12 mouse cellular contexts compared by ENCODE assay signal in the genomic region with DNA sequence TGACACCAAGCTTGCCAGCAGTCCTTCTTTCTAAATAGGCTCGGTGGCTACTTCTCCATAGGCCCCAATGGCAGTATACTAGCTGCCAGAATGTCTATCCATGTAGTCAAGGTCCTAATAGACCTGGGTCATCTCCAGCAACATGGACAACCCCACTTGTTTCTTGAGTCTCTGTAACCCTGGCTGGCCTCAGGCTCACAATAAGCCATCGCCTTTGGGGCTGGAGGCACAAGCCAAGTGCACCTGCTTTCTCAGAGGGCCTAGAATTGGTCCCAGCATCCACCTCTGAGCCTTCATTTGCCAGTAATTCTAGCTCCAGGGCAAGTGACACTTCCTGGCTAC. TPM values are rescaled to one million over a fixed set of nuclear protein-coding genes. Genes with fewer than 3 reads are reported as not detected.
DNase-seq lines count a peak whose midpoint lies in the region; ATAC-seq and TF ChIP-seq lines count a peak whose summit lies in the region.
"Had no signal": no experiment of that assay in that cellular context is flagged by ENCODE, and none has a peak within 500 bp of the region (broad histone marks: within the 10 kb centered on the region; RNA-seq: fewer than 3 reads in every experiment).

No protein-coding gene starts in this region.

- no peak overlapping the region for H3K9ac ChIP-seq in forebrain, embryonic 12.5 days
- H3K9ac ChIP-seq in forebrain, embryonic 15.5 days (replicated peaks), result no peak overlapping the region
- no peak overlapping the region for H3K9ac ChIP-seq in lung, embryonic 15.5 days
- H3K9ac ChIP-seq in liver, embryonic 14.5 days (replicated peaks), result peak overlapping the region; percentile 18; the same call in 1 of the 2 replicates
- peak overlapping the region; percentile 55; the same call in 1 of the 2 replicates for H3K9ac ChIP-seq in stomach, embryonic 16.5 days (ENCODE audit: low read length)

- H3K9me3 ChIP-seq in forebrain, embryonic 12.5 days, result no peaks in the 10 kb centered on the region
- H3K9me3 ChIP-seq in forebrain, embryonic 15.5 days, result no peaks in the 10 kb centered on the region
- no peaks in the 10 kb centered on the region for H3K9me3 ChIP-seq in lung, embryonic 15.5 days
- no peaks in the 10 kb centered on the region for H3K9me3 ChIP-seq in liver, embryonic 14.5 days (ENCODE audit: control insufficient read depth, low read length)
- no peaks in the 10 kb centered on the region for H3K9me3 ChIP-seq in stomach, embryonic 16.5 days (replicated peaks; ENCODE audit: control insufficient read depth, low read length)

- TF ChIP-seq CTCF in liver, embryonic 14.5 days (IDR thresholded peaks at IDR 0.05; ENCODE audit: low read depth), result no peak

- no peaks in the 10 kb centered on the region for H3K27me3 ChIP-seq in forebrain, embryonic 12.5 days
- H3K27me3 ChIP-seq in forebrain, embryonic 15.5 days, result no peaks in the 10 kb centered on the region
- H3K27me3 ChIP-seq in lung, embryonic 15.5 days, result no peaks in the 10 kb centered on the region
- no peaks in the 10 kb centered on the region for H3K27me3 ChIP-seq in liver, embryonic 14.5 days (ENCODE audit: control insufficient read depth, insufficient read depth, low read length)
- H3K27me3 ChIP-seq in stomach, embryonic 16.5 days (ENCODE audit: control insufficient read depth, insufficient read depth, low read length), result no peaks in the 10 kb centered on the region

- DNase-seq in lung, postnatal 10 days, result no peak
- DNase-seq in liver, embryonic 14.5 days (ENCODE audit: low read depth in 3 of 3, low spot score in 3 of 3), result no peak
- DNase-seq in lung, postnatal 4 days, result no peak
- no peak for DNase-seq in spleen, postnatal 4 days (ENCODE audit: low spot score in 2 of 2)
- DNase-seq: cerebellum, adult 9-10 months; kidney, postnatal 10 days; lung, adult 2 months had no signal

- WGBS in forebrain, embryonic 12.5 days, result 47% methylated on average over 2 of the region's 2 CpGs
- WGBS in forebrain, embryonic 15.5 days, result 40% methylated on average over 2 of the region's 2 CpGs
- WGBS in lung, embryonic 15.5 days, result 34% methylated on average over 2 of the region's 2 CpGs
- 52% methylated on average over 2 of the region's 2 CpGs for WGBS in liver, embryonic 14.5 days (ENCODE audit: insufficient replicate concordance)
- 45% methylated on average over 2 of the region's 2 CpGs for WGBS in stomach, embryonic 16.5 days

- H3K4me1 ChIP-seq in forebrain, embryonic 12.5 days, result peaks cover 19% of the 10 kb centered on the region
- peaks cover 21% of the 10 kb centered on the region for H3K4me1 ChIP-seq in forebrain, embryonic 15.5 days
- H3K4me1 ChIP-seq in lung, embryonic 15.5 days, result peaks cover 33% of the 10 kb centered on the region
- peaks cover 0 to 7% of the 10 kb centered on the region in 2 experiments; a peak in 2 of 4 replicates for H3K4me1 ChIP-seq in liver, embryonic 14.5 days (replicated peaks; ENCODE audit: control insufficient read depth in 2 of 2, insufficient read depth in 2 of 2, low read length in 1 of 2)
- peaks cover 16% of the 10 kb centered on the region for H3K4me1 ChIP-seq in stomach, embryonic 16.5 days (ENCODE audit: control insufficient read depth, insufficient read depth, low read length)

- 0 out of 2 replicates have a peak overlapping the region, but pooled peaks have one; percentile 79 for H3K4me3 ChIP-seq in forebrain, embryonic 12.5 days (replicated peaks)
- H3K4me3 ChIP-seq in forebrain, embryonic 15.5 days, result no peak overlapping the region
- peak overlapping the region; percentile 78; the same call in 1 of the 2 replicates for H3K4me3 ChIP-seq in lung, embryonic 15.5 days
- peak overlapping the region in 1 of 2 experiments; percentile 86; a peak in 2 of 4 replicates for H3K4me3 ChIP-seq in liver, embryonic 14.5 days (ENCODE audit: insufficient read depth in 1 of 2, low read depth in 2 of 2, low read length in 2 of 2)
- H3K4me3 ChIP-seq in stomach, embryonic 16.5 days (replicated peaks; ENCODE audit: low read length), result peak overlapping the region; percentile 92; the same call in 1 of the 2 replicates

- no peak for TF ChIP-seq EP300 in liver, embryonic 14.5 days (IDR thresholded peaks at IDR 0.05; ENCODE audit: low read depth)

- no peak for ATAC-seq in forebrain, embryonic 12.5 days (ENCODE audit: low FRiP score)
- no peak for ATAC-seq in forebrain, embryonic 15.5 days (replicated peaks)
- ATAC-seq in lung, embryonic 15.5 days (ENCODE audit: borderline replicate concordance, extremely low read depth, low FRiP score, low TSS enrichment), result no peak
- ATAC-seq in liver, embryonic 14.5 days (ENCODE audit: insufficient read depth), result no peak
- ATAC-seq in stomach, embryonic 16.5 days (ENCODE audit: insufficient read depth, low FRiP score), result no peak
- ATAC-seq: activated CD4-positive, CD25-positive, alpha-beta regulatory T cell, adult 4 months had no signal

- H3K4me2 ChIP-seq in forebrain, embryonic 12.5 days, result peak overlapping the region; percentile 93; the same call in 1 of the 2 replicates
- H3K4me2 ChIP-seq in forebrain, embryonic 15.5 days (replicated peaks), result no peak overlapping the region
- peak overlapping the region; percentile 82; the same call in 1 of the 2 replicates for H3K4me2 ChIP-seq in lung, embryonic 15.5 days
- peak overlapping the region; percentile 82 for H3K4me2 ChIP-seq in liver, embryonic 14.5 days (ENCODE audit: low read depth)
- peak overlapping the region; percentile 79 for H3K4me2 ChIP-seq in stomach, embryonic 16.5 days (ENCODE audit: low read depth, low read length)

- H3K36me3 ChIP-seq in forebrain, embryonic 12.5 days (replicated peaks), result peaks cover 51% of the 10 kb centered on the region
- peaks cover 46% of the 10 kb centered on the region for H3K36me3 ChIP-seq in forebrain, embryonic 15.5 days
- peaks cover 47% of the 10 kb centered on the region for H3K36me3 ChIP-seq in lung, embryonic 15.5 days
- H3K36me3 ChIP-seq in liver, embryonic 14.5 days (replicated peaks; ENCODE audit: control insufficient read depth, insufficient read depth, low read depth), result peaks cover 44% of the 10 kb centered on the region
- H3K36me3 ChIP-seq in stomach, embryonic 16.5 days (ENCODE audit: control insufficient read depth, insufficient read depth, low read length), result peaks cover 33% of the 10 kb centered on the region

- no peak overlapping the region for H3K27ac ChIP-seq in forebrain, embryonic 12.5 days
- H3K27ac ChIP-seq in forebrain, embryonic 15.5 days (replicated peaks), result no peak overlapping the region; the same call in 1 of the 2 replicates
- H3K27ac ChIP-seq in lung, embryonic 15.5 days, result no peak overlapping the region
- H3K27ac ChIP-seq in liver, embryonic 14.5 days, result no peak overlapping the region
- H3K27ac ChIP-seq in stomach, embryonic 16.5 days (ENCODE audit: low read length), result no peak overlapping the region

RNA-seq across cellular contexts. Expression of gene 2310039H08Rik, which starts 1.7 kb away (rescaled TPM):
- polyA plus RNA-seq in forebrain, embryonic 12.5 days (2016; fragmentation: Nextera tagmentation; extraction: Ambion mirVana), result 57.2 and 61.2 TPM in 2 replicates
- 56.0 and 63.6 TPM in 2 replicates for polyA plus RNA-seq in forebrain, embryonic 15.5 days (2015; fragmentation: Nextera tagmentation; extraction: Ambion mirVana)
- 62.2 and 63.9 TPM in 2 replicates for polyA plus RNA-seq in lung, embryonic 15.5 days (2015; fragmentation: Nextera tagmentation; extraction: Ambion mirVana)
- 36.7 and 37.2 TPM in 2 replicates for polyA plus RNA-seq in liver, embryonic 14.5 days (2012; rRNA removed)
- polyA plus RNA-seq in liver, embryonic 14.5 days (2014; fragmentation: Nextera tagmentation; extraction: Ambion mirVana), result 62.7 and 63.3 TPM in 2 replicates
- polyA plus RNA-seq in stomach, embryonic 16.5 days (2015; fragmentation: Nextera tagmentation; extraction: Ambion mirVana), result 76.2 and 83.8 TPM in 2 replicates

RNA-seq across cellular contexts. Expression of gene Rpl7l1, which starts 8.4 kb away (rescaled TPM):
- 154 and 178 TPM in 2 replicates for polyA plus RNA-seq in forebrain, embryonic 12.5 days (2016; fragmentation: Nextera tagmentation; extraction: Ambion mirVana)
- 114 and 122 TPM in 2 replicates for polyA plus RNA-seq in forebrain, embryonic 15.5 days (2015; fragmentation: Nextera tagmentation; extraction: Ambion mirVana)
- 171 and 175 TPM in 2 replicates for polyA plus RNA-seq in lung, embryonic 15.5 days (2015; fragmentation: Nextera tagmentation; extraction: Ambion mirVana)
- 23.2 and 38.0 TPM in 2 replicates for polyA plus RNA-seq in liver, embryonic 14.5 days (2012; rRNA removed)
- polyA plus RNA-seq in liver, embryonic 14.5 days (2014; fragmentation: Nextera tagmentation; extraction: Ambion mirVana), result 65.5 and 75.3 TPM in 2 replicates
- polyA plus RNA-seq in stomach, embryonic 16.5 days (2015; fragmentation: Nextera tagmentation; extraction: Ambion mirVana), result 151 and 155 TPM in 2 replicates

RNA-seq across cellular contexts. Expression of gene Ptcra, which starts 10.6 kb away (rescaled TPM):
- polyA plus RNA-seq in forebrain, embryonic 12.5 days (2016; fragmentation: Nextera tagmentation; extraction: Ambion mirVana), result 0.24 and 0.36 TPM in 2 replicates
- 0.19 and 0.27 TPM in 2 replicates for polyA plus RNA-seq in forebrain, embryonic 15.5 days (2015; fragmentation: Nextera tagmentation; extraction: Ambion mirVana)
- polyA plus RNA-seq in lung, embryonic 15.5 days (2015; fragmentation: Nextera tagmentation; extraction: Ambion mirVana), result 1.3 and 8.2 TPM in 2 replicates
- 0.04 TPM in 2 replicates for polyA plus RNA-seq in liver, embryonic 14.5 days (2012; rRNA removed)
- polyA plus RNA-seq in liver, embryonic 14.5 days (2014; fragmentation: Nextera tagmentation; extraction: Ambion mirVana), result 0.10 and 0.18 TPM in 2 replicates
- 0.17 TPM in 1 of 2 replicates, not detected in the other for polyA plus RNA-seq in stomach, embryonic 16.5 days (2015; fragmentation: Nextera tagmentation; extraction: Ambion mirVana)
- polyA plus RNA-seq: activated CD4-positive, CD25-positive, alpha-beta regulatory T cell, adult 4 months; lung, adult 2 months had no signal

RNA-seq across cellular contexts. Expression of gene Cnpy3, which starts 22.1 kb away (rescaled TPM):
- 56.6 and 57.3 TPM in 2 replicates for polyA plus RNA-seq in forebrain, embryonic 12.5 days (2016; fragmentation: Nextera tagmentation; extraction: Ambion mirVana)
- polyA plus RNA-seq in forebrain, embryonic 15.5 days (2015; fragmentation: Nextera tagmentation; extraction: Ambion mirVana), result 66.4 and 69.1 TPM in 2 replicates
- 83.0 and 83.6 TPM in 2 replicates for polyA plus RNA-seq in lung, embryonic 15.5 days (2015; fragmentation: Nextera tagmentation; extraction: Ambion mirVana)
- polyA plus RNA-seq in liver, embryonic 14.5 days (2012; rRNA removed), result 15.0 and 18.0 TPM in 2 replicates
- polyA plus RNA-seq in liver, embryonic 14.5 days (2014; fragmentation: Nextera tagmentation; extraction: Ambion mirVana), result 17.7 and 20.7 TPM in 2 replicates
- polyA plus RNA-seq in stomach, embryonic 16.5 days (2015; fragmentation: Nextera tagmentation; extraction: Ambion mirVana), result 70.7 and 74.0 TPM in 2 replicates

RNA-seq across cellular contexts. Expression of gene Gnmt, which starts 45.1 kb away (rescaled TPM):
- 0.54 and 0.91 TPM in 2 replicates for polyA plus RNA-seq in forebrain, embryonic 12.5 days (2016; fragmentation: Nextera tagmentation; extraction: Ambion mirVana)
- polyA plus RNA-seq in forebrain, embryonic 15.5 days (2015; fragmentation: Nextera tagmentation; extraction: Ambion mirVana), result 0.89 and 0.95 TPM in 2 replicates
- 1.3 and 1.8 TPM in 2 replicates for polyA plus RNA-seq in lung, embryonic 15.5 days (2015; fragmentation: Nextera tagmentation; extraction: Ambion mirVana)
- 15.7 and 18.3 TPM in 2 replicates for polyA plus RNA-seq in liver, embryonic 14.5 days (2012; rRNA removed)
- polyA plus RNA-seq in liver, embryonic 14.5 days (2014; fragmentation: Nextera tagmentation; extraction: Ambion mirVana), result 30.8 and 31.2 TPM in 2 replicates
- polyA plus RNA-seq in stomach, embryonic 16.5 days (2015; fragmentation: Nextera tagmentation; extraction: Ambion mirVana), result 17.1 and 21.8 TPM in 2 replicates

Comparison
In these comparisons a context has a peak if more than half of its experiments do, and no peak if none do; other contexts are left out.
1. H3K9ac ChIP-seq: peak in liver, embryonic 14.5 days (single experiment) and stomach, embryonic 16.5 days (single experiment); none in forebrain, embryonic 12.5 days (single experiment), forebrain, embryonic 15.5 days (single experiment) and lung, embryonic 15.5 days (single experiment).